Mouse (Mus musculus) CH12F3 (cell line): Measurements from ENCODE around the gene Rhbdd2.
"Not testable (repeated sequence)": the region's sequence is repeated elsewhere in the genome, so short reads cannot be mapped to it uniquely, and the experiment has no call there.

ENCODE experiments used
- in situ Hi-C: fragments of 300-500 bp; cut with MboI; formaldehyde crosslinking; loops from 2 replicates; pipeline ENCODE4 v1.14.3; 2020; ENCODE audit warnings: low sequenced_read_pairs

Gene Rhbdd2

DNA sequence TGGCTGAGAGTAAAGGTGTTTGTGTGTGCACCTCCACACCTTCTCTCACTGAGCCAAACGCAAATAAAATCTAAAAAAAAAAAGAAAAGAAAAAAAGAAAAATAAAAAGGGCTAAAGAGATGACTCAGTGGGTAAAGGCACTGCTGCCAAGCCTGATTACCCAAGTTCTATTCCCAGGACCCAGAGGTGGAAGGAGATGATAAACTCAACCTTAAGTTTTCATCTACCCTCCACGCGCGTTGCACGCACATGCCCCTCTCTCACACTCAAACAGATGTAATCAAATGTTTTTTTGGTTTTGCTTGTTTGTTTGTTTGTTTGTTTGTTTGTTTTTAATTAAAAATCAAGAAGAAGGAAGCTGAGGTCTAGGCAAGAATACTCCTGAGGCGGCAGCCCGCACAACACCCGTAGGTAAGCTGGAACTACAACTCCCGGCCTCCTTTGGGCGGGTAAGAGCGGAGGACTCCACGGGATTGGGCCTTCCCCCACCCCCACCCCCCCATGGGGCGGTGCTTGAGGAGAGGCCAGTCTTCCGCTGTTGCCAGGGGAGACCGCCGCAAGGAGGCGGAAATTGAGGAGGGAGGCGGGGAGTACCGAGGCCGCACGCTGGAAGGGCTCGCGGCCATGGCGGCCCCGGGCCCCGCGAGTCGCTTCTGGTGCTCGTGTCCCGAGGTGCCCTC lies at the start of gene Rhbdd2:
TSS of gene Rhbdd2 (plus strand) at position 502 of the 680 bp plus-strand sequence.
- in situ Hi-C loops: loop anchor here (10.0 kb wide), 1 partner anchor 123 kb away; no protein-coding TSS in a partner anchor

DNA sequence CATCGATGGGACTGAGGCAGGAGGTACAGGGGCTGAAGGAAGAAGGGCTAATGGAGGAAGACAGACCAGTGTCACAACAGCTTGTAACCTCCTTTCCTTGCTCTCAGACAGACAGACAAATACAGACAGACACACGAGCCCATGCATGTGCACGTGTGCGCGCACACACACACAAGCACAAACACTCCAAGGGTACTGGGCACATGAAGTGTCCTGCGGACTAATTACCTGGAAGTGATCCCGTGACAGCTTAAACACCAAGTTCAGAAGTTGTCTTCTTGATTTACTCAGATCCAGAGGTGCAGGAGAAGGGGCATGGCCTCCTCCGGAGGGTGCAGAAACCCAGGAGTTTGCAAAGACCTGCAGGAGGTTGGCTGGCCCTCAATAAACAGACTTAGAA lies 46.7 kb upstream of the Rhbdd2 start:
- in situ Hi-C loops: no loop called here

DNA sequence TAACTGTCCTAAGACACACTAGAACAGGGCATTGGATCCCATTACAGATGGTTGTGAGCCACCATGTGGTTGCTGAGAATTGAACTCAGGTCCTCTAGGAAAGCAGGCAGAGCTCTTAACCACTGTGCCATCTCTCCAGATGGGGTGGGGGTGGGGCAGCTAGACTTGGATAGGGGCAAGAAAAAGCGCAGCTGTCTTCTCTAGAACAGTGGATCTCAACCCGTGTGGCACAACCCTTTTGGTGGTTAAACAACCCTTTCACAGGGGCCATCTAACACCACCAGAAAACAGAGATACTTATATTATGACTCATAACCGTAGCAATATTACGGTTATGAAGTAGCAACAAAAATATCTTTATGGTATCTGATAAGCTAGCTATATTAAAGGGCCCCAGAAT lies 44.7 kb upstream of the Rhbdd2 start:
- in situ Hi-C loops: no loop called here

DNA sequence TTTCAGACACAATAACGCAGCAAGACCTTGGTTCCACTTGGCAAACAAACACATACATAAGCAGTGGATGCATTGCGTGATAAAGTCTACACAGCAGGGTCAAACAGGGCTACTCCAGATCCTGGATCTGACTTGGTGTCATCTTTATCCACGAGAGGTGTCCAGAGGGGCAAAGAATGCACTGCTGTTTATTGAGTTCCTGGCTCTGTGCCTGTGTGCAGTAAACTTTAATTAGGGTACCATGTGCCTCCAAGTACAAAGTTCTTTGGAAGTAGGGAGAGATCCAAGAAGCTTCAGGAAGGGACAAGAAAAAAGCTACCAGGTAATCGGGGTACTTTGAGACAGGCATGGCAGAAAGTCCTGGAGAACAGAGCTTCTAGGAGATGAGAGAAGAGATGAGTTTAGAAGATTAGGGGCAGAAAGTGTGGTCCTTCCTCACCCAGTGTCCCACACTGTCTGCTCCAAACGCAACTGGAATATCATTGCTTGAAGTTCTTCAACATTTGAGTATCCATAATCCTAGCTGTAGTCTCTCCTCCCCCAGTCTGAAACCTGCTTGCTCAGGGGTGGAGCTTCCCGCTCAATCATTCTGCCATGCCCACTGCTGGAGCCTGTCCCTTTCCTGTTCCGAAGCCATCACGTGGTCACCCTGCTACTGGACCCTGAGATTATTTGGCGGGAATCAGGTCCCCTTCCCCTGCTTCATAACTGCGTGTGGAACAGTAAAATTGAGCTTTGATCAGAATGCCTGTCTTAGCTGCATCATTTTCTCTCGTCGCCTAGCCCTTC lies 42.2 kb upstream of the Rhbdd2 start:
- in situ Hi-C loops: no loop called here

DNA sequence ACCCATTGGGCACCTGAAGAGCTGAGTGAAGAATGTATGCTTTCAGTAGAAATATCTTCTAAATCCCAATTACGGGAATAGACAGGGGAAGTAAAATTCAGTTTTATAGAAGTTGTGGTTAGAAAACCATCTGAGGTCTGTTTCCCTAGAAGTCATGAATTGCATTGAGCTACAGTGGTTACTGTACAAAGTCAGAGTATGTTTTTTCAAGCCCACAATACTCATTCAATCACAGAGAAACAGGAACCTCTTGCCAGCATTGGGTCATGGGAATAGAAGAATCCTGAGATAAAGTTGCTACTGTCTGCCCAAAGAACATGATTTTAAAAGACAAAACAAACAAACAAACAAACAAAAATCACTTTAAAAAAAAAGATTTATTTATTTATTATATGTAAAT lies 27.8 kb upstream of the Rhbdd2 start:
- in situ Hi-C loops: not testable (repeated sequence)

DNA sequence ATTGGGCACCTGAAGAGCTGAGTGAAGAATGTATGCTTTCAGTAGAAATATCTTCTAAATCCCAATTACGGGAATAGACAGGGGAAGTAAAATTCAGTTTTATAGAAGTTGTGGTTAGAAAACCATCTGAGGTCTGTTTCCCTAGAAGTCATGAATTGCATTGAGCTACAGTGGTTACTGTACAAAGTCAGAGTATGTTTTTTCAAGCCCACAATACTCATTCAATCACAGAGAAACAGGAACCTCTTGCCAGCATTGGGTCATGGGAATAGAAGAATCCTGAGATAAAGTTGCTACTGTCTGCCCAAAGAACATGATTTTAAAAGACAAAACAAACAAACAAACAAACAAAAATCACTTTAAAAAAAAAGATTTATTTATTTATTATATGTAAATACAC lies 25.7 kb upstream of the Rhbdd2 start:
- in situ Hi-C loops: not testable (repeated sequence)

DNA sequence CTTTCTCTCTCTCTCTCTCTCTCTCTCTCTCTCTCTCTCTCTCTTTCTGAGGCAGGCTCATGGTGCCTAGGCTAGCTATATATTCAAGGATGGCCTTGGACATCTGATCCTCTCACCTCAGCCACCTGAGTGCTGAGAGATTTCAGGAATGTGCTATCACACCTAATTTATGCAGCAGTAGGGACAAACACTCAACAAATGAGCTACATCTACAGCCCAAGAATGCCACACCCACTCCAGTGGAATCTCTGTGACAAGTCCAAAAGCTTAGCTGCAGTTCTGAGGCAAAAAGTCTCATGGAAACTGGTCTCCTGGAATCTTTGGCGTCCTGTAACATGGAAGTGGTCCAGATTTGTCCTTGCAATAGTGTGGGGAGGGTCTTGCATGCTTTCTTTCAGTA lies 24.8 kb upstream of the Rhbdd2 start:
- in situ Hi-C loops: no loop called here

DNA sequence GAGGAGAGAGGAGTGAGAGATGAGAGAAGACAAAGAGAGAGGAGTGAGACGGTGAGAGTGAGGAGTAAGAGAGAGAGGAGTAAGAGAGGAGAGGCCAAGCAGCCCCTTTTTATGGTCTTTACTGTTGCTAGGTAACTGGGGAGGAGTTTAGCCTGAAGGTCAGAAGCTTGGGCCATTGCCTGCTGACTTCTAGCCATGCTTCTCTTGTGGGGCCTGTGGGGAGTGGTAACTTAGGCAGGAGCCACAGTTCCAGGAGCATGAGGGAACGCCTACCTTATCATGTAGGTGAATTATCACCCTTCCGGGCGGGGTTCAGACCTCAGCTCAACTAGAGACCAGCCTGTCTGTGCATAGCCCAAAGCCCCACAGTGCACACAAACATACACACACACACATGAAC lies 22.6 kb upstream of the Rhbdd2 start:
- in situ Hi-C loops: no loop called here

DNA sequence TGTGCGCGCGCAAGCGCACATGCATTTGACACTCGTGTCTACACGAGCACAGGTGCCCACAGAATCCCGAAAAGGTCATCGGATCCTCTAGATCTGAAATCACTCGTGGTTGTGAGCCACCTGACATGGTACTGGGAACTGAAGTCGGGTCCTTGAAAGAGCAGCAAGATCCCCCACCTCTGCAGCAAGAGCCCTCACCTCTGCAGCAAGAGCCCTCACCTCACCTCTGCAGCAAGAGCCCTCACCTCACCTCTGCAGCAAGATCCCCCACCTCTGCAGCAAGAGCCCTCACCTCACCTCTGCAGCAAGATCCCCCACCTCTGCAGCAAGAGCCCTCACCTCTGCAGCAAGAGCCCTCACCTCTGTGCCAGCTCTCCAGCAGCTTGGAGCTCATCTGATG lies 12.7 kb upstream of the Rhbdd2 start:
- in situ Hi-C loops: not testable (repeated sequence)

DNA sequence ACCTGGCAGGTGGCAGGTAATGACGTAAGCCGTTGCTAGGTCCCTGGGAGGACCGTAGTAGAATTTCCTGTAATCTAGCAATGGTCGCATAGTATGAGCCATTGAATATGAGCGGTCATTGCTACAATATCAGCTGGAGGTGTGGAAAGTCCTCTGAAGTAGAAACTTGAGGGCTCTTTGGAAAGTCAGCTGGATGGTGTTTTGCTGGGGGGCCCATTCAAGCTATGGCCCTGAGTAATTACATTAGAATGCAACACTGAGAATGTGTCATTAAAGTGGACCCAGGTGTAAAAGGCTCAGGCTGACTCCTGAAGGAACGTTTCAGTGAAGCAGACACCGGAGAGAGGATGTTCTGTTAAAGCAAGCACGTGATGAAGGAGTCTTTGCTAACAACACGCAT lies 11.9 kb upstream of the Rhbdd2 start:
- in situ Hi-C loops: no loop called here

DNA sequence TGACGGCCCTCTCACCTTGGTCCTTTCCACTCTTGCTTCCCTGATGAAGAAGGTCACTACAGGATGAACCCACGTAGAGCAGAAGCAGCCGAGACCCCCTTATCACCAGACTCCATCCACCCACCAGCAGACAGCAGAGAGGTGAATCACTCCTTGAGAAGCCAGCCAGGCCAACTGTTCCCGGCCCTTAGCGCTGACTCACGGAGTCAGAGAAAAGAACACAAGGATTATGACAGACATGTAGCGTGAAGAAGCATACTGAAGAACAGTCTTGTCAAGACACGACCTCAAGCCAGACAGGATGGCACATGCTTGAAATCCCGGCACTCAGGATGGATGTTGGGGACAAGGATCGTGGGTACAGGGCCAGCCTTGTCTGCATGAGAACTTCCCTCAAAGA lies 10.7 kb upstream of the Rhbdd2 start:
- in situ Hi-C loops: no loop called here

DNA sequence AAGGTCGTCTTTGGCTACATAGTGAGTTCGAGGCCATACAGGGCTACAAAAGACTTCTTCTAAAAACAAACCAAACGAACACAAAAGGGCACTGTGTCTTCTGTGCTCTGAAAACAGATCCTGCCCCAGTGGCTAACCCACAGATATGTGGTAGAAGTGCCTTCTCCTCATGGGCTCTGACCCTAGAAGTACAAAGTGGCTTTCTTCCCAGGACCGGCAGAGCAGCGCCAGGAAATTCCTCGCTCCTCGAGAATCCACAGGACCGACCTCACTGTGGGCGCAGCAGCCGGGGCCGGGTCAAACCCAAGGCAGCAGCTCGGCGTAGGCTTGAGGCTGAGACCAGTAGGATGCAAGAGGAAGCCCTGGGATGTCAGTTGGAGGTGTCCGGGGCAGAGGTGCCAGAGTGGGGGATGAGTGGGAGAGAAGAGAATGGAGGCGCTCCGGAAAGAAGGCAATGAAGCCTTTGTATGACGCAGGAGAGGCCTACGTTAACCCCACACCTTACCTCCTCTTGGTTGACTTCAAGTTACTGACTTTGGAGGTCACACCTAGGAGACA lies 9.3 kb upstream of the Rhbdd2 start:
- in situ Hi-C loops: no loop called here

DNA sequence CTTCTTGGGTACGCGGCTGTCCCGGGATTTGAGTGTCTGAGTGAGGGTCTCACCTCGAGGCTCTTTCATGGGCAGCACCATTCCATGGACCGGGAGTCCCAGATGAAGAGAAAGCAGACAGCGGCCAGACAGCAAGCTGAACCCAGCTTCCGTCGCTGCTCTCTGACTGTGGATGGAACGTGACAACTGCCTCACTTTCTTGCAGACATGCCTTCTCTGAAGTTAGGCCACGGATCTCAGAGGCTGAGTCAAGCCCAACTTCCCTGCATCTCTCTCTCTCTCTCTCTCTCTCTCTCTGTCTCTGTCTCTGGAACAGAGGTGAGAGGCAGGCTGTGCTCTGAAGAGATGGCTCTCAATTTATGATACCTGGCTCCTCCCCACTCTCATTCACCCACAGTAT lies 3.5 kb upstream of the Rhbdd2 start:
- in situ Hi-C loops: no loop called here

DNA sequence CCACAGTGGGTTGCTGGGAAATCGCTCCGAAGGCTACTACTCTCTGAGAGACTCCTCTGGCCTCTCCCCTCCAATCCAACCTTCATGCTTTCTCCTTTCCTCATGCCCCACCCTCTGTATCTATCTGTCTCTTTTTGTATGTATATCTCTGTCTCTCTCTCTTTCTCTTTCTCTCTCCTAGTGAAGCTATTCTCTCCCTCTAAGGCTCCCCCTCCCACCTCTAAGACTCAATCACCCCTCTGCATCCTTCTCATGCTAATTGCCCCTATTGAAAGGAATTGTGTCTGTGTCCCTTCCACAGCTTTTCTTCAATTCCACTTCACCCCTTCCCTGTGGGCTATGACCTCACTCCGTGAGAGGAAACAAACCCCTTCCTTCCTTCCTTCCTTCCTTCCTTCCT lies 3.0 kb upstream of the Rhbdd2 start:
- in situ Hi-C loops: no loop called here

DNA sequence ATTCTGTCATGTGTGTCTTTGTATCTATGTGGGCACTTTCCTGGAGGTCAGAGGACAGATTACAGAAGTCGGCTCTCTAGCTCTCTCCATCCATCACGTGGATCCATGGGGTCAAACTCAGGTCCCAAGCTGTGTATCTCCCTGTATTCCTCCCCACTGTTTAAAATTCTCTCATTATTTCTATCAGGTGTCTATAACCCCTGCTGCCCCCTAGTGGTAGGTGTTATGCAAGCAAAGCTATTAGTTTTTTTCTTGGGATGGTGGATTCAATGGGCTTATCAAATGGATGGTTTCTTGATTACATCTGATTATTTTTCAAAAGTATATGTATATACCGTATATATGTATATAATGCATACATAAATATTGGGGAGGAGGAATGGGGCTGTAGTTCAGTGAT lies 1.8 kb upstream of the Rhbdd2 start:
- in situ Hi-C loops: loop anchor here (10.0 kb wide), 1 partner anchor 124 kb away; no protein-coding TSS in a partner anchor

DNA sequence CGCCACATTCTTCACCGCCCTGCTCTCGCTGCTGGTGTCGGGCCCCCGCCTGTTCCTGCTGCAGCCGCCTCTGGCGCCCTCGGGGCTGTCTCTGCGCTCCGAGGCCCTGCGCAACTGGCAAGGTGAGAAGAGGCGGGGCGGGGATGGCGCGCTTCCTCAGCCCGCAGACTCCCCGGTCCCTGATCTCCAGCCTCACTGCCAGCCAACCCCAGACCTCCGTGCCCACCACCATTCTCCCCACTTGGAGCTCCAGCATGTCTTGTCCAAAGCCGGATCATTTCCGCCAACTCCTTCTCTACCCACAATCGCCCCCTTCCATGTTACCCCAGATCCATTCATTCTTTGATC lies 353 bp downstream of the Rhbdd2 start:
- in situ Hi-C loops: loop anchor here (10.0 kb wide), 1 partner anchor 122 kb away; no protein-coding TSS in a partner anchor

DNA sequence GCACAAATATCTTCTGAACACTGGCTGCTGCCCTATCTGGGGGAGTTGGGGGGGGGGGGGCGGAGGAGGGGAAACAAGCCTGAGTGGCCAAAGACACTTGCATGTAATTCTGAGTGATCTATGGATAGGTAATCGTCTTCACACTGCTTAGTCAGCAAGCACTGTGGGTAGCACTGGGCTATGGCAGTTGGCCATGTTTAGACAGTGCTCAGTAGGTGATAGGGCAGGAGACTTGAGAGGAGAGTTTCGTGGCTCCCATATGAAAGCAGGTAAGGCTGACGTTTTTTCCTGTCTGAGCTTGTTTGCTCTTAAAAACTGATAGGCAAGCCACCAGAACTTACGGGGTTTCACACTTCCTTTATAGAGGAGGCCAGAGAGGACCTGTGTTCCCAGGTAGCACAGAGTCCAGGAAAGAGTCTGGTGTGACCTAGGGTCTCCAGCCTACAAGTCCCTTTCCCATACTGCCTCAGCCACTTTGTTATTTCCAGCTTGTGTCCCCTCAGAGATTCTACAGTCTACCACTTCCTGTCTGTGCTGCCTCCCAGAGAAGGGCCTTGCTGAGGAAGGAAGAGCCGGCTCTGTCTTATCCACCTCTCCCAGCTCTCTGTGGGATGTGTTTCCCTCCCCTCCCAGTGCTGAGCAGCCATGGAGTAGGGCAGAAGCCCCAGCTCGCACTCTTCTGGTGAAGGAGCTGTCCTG lies 7.5 kb downstream of the Rhbdd2 start:
- in situ Hi-C loops: loop anchor here (10.0 kb wide), 1 partner anchor 115 kb away; no protein-coding TSS in a partner anchor

DNA sequence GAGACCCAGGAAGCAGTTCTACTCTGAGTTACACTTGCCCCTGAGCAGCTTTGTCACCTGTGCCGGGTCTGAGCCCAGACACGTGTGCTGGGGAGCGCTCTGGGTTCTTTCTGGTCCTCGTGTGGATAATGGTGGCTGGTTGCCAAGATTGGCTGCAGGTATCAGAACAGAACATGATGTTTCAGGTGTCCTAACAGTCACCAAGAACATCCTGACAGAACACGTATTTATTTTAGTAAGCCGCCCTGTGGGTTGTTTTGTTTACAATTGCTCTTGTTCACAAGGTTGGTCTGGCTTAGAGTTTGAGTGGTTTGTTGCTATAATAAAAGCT lies 8.0 kb downstream of the Rhbdd2 start:
- in situ Hi-C loops: no loop called here

DNA sequence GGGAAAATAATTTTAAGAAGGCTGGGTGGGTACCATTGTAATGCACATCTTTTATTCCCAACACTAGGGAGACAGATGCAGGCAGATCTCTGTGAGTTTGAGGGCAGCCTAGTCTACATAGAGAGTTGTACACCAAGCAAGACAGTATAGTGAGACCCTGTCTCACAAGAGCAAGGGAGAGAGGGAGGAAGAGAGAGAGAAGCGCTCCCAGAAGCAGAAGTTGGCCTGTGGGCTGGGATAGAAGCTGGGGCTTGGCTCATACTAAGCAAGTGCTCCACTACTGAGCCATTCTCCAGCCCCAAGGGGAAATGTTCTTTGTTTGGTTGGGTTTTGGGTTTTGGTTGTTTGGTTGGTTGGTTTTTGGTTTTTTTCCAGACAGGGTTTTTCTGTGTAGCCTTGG lies 8.6 kb downstream of the Rhbdd2 start:
- in situ Hi-C loops: no loop called here

DNA sequence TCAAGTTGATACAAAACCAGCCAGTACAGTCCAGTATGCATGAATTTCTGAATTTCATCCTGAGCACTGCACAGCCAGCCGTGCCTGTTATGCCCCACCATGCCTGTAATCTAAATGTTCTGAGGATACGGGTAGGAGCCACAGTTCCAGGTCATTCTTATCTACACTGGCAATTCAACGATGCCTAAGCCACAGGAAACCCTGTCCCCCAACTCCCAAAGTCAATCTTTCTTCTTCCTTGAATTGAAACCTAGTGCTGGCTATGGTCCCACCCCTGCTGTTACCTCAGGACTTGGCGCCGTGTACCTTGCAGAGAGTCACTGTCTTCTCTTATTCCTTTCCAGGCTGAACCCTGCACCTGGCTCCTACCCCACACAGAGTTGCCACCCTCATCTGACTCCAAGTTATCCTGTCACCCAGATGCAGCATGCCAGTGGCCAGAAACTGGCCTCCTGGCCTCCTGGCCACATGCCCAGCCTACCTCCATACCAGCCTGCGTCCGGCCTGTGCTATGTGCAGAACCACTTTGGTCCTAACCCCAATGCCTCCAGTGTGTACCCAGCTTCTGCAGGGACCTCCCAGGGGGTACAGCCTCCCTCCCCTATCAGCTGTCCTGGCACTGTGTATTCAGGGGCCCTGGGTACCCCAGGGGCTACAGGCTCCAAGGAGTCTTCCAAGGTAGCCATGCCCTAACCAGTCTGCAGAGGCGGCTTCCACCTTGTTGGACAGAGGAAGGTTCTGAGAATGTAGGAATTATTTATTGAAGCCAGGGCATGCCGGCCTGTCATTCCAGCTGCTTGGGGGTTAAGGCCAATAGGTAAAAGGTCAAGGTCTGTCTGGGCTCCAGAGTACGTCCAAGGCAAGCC lies 10.5 kb downstream of the Rhbdd2 start:
- in situ Hi-C loops: no loop called here

DNA sequence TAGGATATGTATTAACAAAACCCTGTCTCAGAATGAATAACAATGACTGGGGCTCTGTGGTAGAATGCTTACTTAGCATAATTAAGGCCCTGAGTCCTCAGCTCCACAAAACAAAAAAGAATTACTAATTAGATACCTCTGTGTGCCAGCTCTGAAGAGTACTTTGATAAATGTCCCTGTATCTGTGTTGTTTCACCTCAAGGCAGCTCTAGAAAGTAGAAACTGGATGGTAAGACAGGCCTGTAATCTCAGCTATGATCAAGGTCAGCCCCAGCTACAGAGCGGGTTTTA lies 11.1 kb downstream of the Rhbdd2 start:
- in situ Hi-C loops: no loop called here
